Mouse (Mus musculus) gastrocnemius, adult 8-10 months (tissue): ENCODE measurements around the gene Haus8. TPM values are rescaled to one million over a fixed set of nuclear protein-coding genes. Genes with fewer than 3 reads are reported as not detected.
A peak's percentile ranks its signal among the peaks of the same experiment; 100 is the strongest.
"Not testable (repeated sequence)": the region's sequence is repeated elsewhere in the genome, so short reads cannot be mapped to it uniquely, and the experiment has no call there.

Experiments used
- DNase-seq, 2 experiments: peaks; one replicate each; pipeline ENCODE4 v3.0.0; 2022; ENCODE audit warnings: low spot score in 2 of 2
- total RNA-seq, 4 experiments: library from RNA; stranded (reverse); gene quantifications; 2 replicates each; pipeline ENCODE4 v1.2.4; 2022

Gene Haus8
- total RNA-seq, result 1 to 10 TPM; 2.4 to 5.5 (median 4.0) TPM

- peak; percentile 97 to 98 for DNase-seq
Observed at GRCm38 (mm10) chr8:71272286-71273150, at the start of gene Haus8, which contains the start of gene Myo9b. TSS of gene Haus8 (minus strand) at chr8:71272934. TSS of gene Myo9b (plus strand) at chr8:71272714.

GRCm38 (mm10) chr8:71319760-71320159 is 47.0 kb upstream of the Haus8 start:
- not testable (repeated sequence) for DNase-seq

- not testable (repeated sequence) for DNase-seq
Observed at GRCm38 (mm10) chr8:71318610-71319009, 45.9 kb upstream of the Haus8 start.

GRCm38 (mm10) chr8:71316486-71317031 is 43.8 kb upstream of the Haus8 start:
- no peak for DNase-seq

GRCm38 (mm10) chr8:71315972-71316371 is 43.2 kb upstream of the Haus8 start:
- no peak for DNase-seq

- DNase-seq, result no peak
Observed at GRCm38 (mm10) chr8:71313951-71314350, 41.2 kb upstream of the Haus8 start.

GRCm38 (mm10) chr8:71312700-71313099 is 40.0 kb upstream of the Haus8 start:
- peak; percentile 41 to 43 for DNase-seq

GRCm38 (mm10) chr8:71310446-71310845 is 37.7 kb upstream of the Haus8 start:
- peak in 1 of 2 experiments; percentile 26 for DNase-seq

- DNase-seq, result no peak
Observed at GRCm38 (mm10) chr8:71307913-71308312, 35.2 kb upstream of the Haus8 start.

GRCm38 (mm10) chr8:71307371-71307770 is 34.6 kb upstream of the Haus8 start:
- no peak for DNase-seq

- no peak for DNase-seq
Observed at GRCm38 (mm10) chr8:71305988-71306387, 33.3 kb upstream of the Haus8 start.

- no peak for DNase-seq
Observed at GRCm38 (mm10) chr8:71303632-71304031, 30.9 kb upstream of the Haus8 start.

- no peak for DNase-seq
Observed at GRCm38 (mm10) chr8:71302788-71303187, 30.1 kb upstream of the Haus8 start.

- no peak for DNase-seq
Observed at GRCm38 (mm10) chr8:71299716-71300115, 27.0 kb upstream of the Haus8 start.

- no peak for DNase-seq
Observed at GRCm38 (mm10) chr8:71297439-71297838, 24.7 kb upstream of the Haus8 start.

- no peak for DNase-seq
Observed at GRCm38 (mm10) chr8:71296784-71297183, 24.1 kb upstream of the Haus8 start.

- DNase-seq, result no peak
Observed at GRCm38 (mm10) chr8:71296188-71296621, 23.5 kb upstream of the Haus8 start.

- DNase-seq, result not testable (repeated sequence)
Observed at GRCm38 (mm10) chr8:71293930-71294329, 21.2 kb upstream of the Haus8 start.

- no peak for DNase-seq
Observed at GRCm38 (mm10) chr8:71291351-71291750, 18.6 kb upstream of the Haus8 start.

- DNase-seq, result no peak
Observed at GRCm38 (mm10) chr8:71290911-71291310, 18.2 kb upstream of the Haus8 start.

GRCm38 (mm10) chr8:71290211-71290610 is 17.5 kb upstream of the Haus8 start:
- DNase-seq, result no peak

GRCm38 (mm10) chr8:71289098-71289497 is 16.4 kb upstream of the Haus8 start:
- DNase-seq, result no peak
